Mouse (Mus musculus) heart, embryonic 16.5 days (tissue): Measurements from ENCODE around the gene Krtap7-1. TPM values are rescaled to one million over a fixed set of nuclear protein-coding genes. Genes with fewer than 3 reads are reported as not detected.

ENCODE experiments used
- ATAC-seq: fragments of 200-750 bp; cut with Nextera tagmentation; replicated peaks from 2 replicates; pipeline ENCODE4 v1.8.0; 2017; ENCODE audit warnings: moderate number of reproducible peaks; ENCODE audit not compliant: insufficient read depth, low FRiP score; ENCODE audit errors: extremely low read depth
- H3K27ac ChIP-seq: fragments of 300-500 bp; sonication (generic); 2 replicates; pipeline ENCODE4 v1.5.1; 2014; ENCODE audit warnings: mild to moderate bottlenecking, low read length, control low read depth, moderate library complexity
- H3K27me3 ChIP-seq: fragments of 300-500 bp; sonication (generic); 2 replicates; pipeline ENCODE4 v1.6.1; 2014; ENCODE audit warnings: low read length, mixed read lengths; ENCODE audit not compliant: control insufficient read depth, insufficient read depth
- H3K36me3 ChIP-seq: fragments of 300-500 bp; sonication (generic); 2 replicates; pipeline ENCODE4 v1.6.1; 2014; ENCODE audit not compliant: control insufficient read depth, insufficient read depth
- H3K4me1 ChIP-seq: fragments of 300-500 bp; sonication (generic); 2 replicates; pipeline ENCODE4 v1.6.1; 2014; ENCODE audit warnings: low read length, mixed read lengths; ENCODE audit not compliant: control insufficient read depth, insufficient read depth
- H3K4me2 ChIP-seq: fragments of 300-500 bp; sonication (generic); 2 replicates; pipeline ENCODE4 v1.6.1; 2014; ENCODE audit warnings: low read depth, mild to moderate bottlenecking, control low read depth, low read length
- H3K4me3 ChIP-seq: fragments of 300-500 bp; sonication (generic); 2 replicates; pipeline ENCODE4 v1.5.1; 2014; ENCODE audit warnings: mild to moderate bottlenecking, control low read depth, low read length
- H3K9ac ChIP-seq: fragments of 300-500 bp; sonication (generic); 2 replicates; pipeline ENCODE4 v1.6.1; 2014; ENCODE audit warnings: low read length, control low read depth
- H3K9me3 ChIP-seq: fragments of 300-500 bp; sonication (generic); replicated peaks from 2 replicates; pipeline ENCODE4 v1.6.1; 2016; ENCODE audit warnings: low read length; ENCODE audit not compliant: control insufficient read depth
- WGBS: fragments of 180-500 bp; shearing (Covaris S2); extraction: QIAGEN DNeasy Blood & Tissue Kit; methylation state at CpG from one replicate; pipeline ENCODE4 v1.1.7; 2014; 5-methylcytosine and 5-hydroxymethylcytosine counted together
- polyA plus RNA-seq: library from polyadenylated mRNA; unstranded; fragments of >200 nt; fragmentation: Nextera tagmentation; extraction: Ambion mirVana; gene quantifications from 2 replicates; pipeline ENCODE4 v1.2.1, GENCODE M21; 2015

Krtap7-1 gene
- not detected in 2 replicates for polyA plus RNA-seq

DNA sequence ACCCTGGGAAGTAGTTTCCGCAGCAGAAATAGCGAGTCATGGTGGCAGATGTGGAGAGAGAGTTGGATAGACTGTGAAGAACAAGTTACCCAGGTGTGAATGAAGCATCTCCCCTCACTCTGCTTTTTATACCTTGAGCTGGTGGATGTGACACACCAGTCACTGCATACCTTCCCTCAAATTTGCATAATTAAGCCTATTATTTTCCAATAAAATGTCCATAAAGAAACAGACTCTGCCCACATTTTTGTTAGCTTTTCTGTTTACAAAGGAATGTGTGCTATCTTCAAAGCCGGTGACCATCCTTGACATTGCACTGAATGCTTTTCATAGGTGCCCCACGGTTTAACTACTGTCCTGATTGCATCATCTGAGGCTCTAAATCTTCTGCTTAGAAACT lies at the start of gene Krtap7-1:
Krtap7-1 (minus strand) TSS at position 101 of the 400 bp plus-strand sequence.
- ATAC-seq: no peak
- 78% methylated on average over 4 of the region's 4 CpGs for WGBS
- no peak within 1 kb of the TSS for H3K27ac ChIP-seq

DNA sequence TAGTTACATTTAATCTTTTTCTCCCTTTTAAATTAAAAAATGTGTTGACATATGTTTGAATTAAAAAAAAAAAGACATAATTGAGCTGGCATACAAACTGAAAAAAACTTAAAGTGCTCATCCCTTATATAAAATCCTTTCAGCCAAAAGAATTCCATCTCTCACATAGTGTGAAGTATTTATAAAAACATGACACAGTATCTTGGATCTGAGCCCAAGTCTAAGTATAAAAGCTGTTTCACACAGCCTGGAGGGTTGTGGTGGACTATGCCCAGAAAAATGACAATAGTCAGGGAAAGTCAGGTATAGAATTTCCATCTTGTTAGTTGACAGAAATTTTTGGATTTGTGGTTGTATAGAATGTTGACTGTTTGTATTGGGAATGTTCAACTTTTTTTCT lies 42.2 kb upstream of the Krtap7-1 start:
- no peaks in the 10 kb centered on the region for H3K27me3 ChIP-seq
- H3K4me3 ChIP-seq: no peak overlapping the region
- no peaks in the 10 kb centered on the region for H3K36me3 ChIP-seq
- ATAC-seq: peak; percentile 49; the same call in 1 of the 2 replicates
- no peak overlapping the region for H3K9ac ChIP-seq
- H3K9me3 ChIP-seq: no peaks in the 10 kb centered on the region
- no peak overlapping the region for H3K27ac ChIP-seq
- no peaks in the 10 kb centered on the region for H3K4me1 ChIP-seq
- no peak overlapping the region for H3K4me2 ChIP-seq

More for the DNA sequence above, at the start of gene Krtap7-1:
- Histone ChIP-seq H3K4me1 (no peaks in the 10 kb centered on the region), H3K9ac (no peak within 1 kb of the TSS), H3K4me2 (no peak within 1 kb of the TSS), H3K9me3 (no peaks in the 10 kb centered on the region), H3K4me3 (no peak within 1 kb of the TSS), H3K27me3 (no peaks in the 10 kb centered on the region), H3K36me3 (no peaks in the 10 kb centered on the region)

DNA sequence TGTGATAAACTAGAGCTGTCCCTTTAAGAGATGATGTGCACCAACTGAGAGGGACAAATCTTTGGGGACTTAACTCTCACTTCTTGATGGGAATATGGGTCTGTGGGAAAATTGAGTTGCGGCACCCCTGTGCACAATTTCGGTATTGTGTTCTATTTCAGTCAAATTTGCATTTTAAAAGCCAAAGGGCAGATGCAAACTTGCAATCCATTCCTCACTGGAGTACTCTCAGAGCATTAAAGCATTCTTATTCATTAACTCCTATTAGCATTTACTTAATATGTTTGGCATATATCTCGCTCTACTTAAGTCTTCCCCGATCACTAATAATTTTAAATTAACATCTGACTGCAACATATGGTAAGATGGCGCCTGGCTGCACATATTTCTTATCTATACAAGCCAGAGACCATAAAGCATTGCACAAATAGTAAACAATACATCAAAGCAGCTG lies 29.9 kb upstream of the Krtap7-1 start:
- WGBS: 75% methylated on average over 5 of the region's 5 CpGs
- Histone ChIP-seq H3K27ac (no peak overlapping the region), H3K4me1 (no peaks in the 10 kb centered on the region), H3K27me3 (no peaks in the 10 kb centered on the region), H3K9ac (no peak overlapping the region), H3K9me3 (no peaks in the 10 kb centered on the region), H3K4me3 (no peak overlapping the region), H3K4me2 (no peak overlapping the region), H3K36me3 (no peaks in the 10 kb centered on the region)
- ATAC-seq: no peak

DNA sequence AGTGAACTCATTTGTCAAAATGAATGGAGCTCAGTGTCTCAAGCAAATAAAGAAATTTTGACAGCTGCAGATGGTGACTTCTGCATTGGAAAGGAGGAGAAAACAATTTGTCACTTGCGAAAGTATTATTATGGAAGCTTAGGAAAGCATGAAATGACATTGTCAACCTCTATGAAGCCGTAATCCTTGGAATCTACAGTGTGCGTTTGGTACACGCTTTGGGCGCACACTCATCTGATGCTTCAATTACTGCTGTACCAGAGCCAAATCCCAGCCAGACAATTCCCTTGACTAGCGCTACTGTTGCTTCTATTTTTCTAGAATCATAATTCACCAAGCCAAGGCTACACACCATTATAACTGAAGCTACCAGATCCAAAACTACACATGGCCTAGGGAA lies 29.2 kb upstream of the Krtap7-1 start:
- ATAC-seq: no peak
- 93% methylated on average over 6 of the region's 6 CpGs for WGBS
- Histone ChIP-seq H3K4me1 (no peaks in the 10 kb centered on the region), H3K27ac (no peak overlapping the region), H3K36me3 (no peaks in the 10 kb centered on the region), H3K4me2 (no peak overlapping the region), H3K9me3 (no peaks in the 10 kb centered on the region), H3K9ac (no peak overlapping the region), H3K4me3 (no peak overlapping the region), H3K27me3 (no peaks in the 10 kb centered on the region)

DNA sequence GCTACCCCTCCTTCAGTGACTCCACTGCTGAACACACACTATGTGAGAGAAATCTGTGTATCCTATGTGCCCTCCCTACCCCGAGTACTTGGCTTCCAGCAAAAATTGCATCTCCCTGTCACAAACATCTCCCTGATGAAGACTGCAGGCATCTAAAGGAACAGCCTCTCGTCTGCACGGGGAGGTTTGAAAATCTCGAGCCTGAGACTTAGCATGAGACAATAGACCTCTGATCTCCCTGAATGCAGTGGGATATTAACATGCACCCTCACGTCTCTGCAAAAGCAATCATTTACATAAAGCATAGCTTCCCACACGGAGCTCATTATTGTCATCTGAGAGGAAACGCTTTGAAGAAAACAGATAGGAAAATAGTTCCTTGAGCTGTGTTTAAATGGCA lies 22.4 kb upstream of the Krtap7-1 start:
- WGBS: 53% methylated on average over 7 of the region's 7 CpGs
- no peak overlapping the region for H3K27ac ChIP-seq
- no peak overlapping the region for H3K4me3 ChIP-seq
- no peaks in the 10 kb centered on the region for H3K27me3 ChIP-seq
- H3K36me3 ChIP-seq: no peaks in the 10 kb centered on the region
- no peaks in the 10 kb centered on the region for H3K9me3 ChIP-seq
- H3K4me2 ChIP-seq: no peak overlapping the region
- ATAC-seq: no peak
- H3K4me1 ChIP-seq: no peaks in the 10 kb centered on the region
- H3K9ac ChIP-seq: no peak overlapping the region

DNA sequence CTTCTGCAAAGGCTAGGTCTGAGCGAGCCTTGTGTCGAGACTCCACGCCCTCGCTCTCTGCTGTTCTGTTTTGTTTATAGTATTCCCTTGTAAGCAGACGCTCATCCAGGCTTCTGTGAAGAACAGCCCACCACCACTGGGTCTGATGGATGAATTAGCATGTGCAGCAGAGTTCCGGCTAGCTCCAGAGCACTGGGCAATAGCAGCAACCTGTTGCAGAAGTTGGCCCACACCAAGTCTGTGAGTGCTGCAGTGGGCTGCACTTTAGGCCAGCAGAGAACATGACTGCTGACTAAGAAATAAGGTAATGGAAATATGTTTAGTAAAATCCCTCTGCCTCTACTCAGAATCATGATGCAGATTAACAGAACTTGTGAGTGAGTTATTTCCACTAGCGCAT lies 21.7 kb upstream of the Krtap7-1 start:
- 71% methylated on average over 7 of the region's 7 CpGs for WGBS

DNA sequence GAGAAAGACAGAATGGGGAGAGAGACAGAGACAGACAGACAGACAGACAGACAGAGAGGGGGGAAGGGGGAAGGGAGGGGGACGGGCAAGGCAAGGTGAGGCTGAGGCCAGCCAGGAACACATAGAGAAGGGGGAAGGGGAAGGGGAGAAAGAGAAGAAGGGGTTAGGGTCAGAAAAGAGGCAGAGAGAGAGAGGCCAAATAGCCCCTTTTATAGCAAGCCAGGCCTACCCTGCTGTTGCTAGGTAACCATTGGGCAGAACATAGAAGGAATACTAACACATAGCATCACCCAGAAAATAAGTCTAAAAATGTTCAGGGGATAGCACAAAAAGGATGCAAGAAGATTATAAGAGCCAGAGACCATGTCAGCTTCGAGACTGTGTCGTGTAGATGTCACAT lies 20.3 kb upstream of the Krtap7-1 start:
- H3K9me3 ChIP-seq: no peaks in the 10 kb centered on the region
- H3K27me3 ChIP-seq: no peaks in the 10 kb centered on the region
- ATAC-seq: no peak
- H3K4me2 ChIP-seq: no peak overlapping the region
- H3K4me3 ChIP-seq: no peak overlapping the region
- 81% methylated on average over 3 of the region's 3 CpGs for WGBS
- no peaks in the 10 kb centered on the region for H3K4me1 ChIP-seq
- H3K9ac ChIP-seq: no peak overlapping the region
- no peak overlapping the region for H3K27ac ChIP-seq
- H3K36me3 ChIP-seq: no peaks in the 10 kb centered on the region

More for the DNA sequence above, 21.7 kb upstream of the Krtap7-1 start:
- ATAC-seq: no peak
- Histone ChIP-seq H3K9ac (no peak overlapping the region), H3K4me1 (no peaks in the 10 kb centered on the region), H3K4me2 (no peak overlapping the region), H3K9me3 (no peaks in the 10 kb centered on the region), H3K4me3 (no peak overlapping the region), H3K36me3 (no peaks in the 10 kb centered on the region), H3K27me3 (no peaks in the 10 kb centered on the region), H3K27ac (no peak overlapping the region)

DNA sequence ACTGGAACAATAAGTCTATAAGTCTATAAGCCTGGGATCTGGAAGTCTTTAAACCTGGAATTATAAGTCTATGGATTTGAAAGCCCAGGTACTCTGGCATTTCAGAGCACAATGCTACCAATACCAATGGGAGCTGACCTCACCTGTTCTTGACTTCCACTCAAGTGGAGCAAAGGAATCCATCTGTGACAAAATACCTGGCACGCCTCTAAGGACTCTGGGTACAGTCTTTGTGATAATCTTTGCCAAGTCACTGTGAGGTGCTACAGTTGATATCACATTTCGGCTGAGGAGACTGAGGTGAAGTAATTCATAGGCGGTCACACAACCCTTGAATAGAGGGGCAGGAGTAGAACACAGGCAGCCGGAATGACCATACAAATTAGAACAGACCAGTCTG lies 12.9 kb upstream of the Krtap7-1 start:
- H3K4me3 ChIP-seq: no peak overlapping the region
- no peaks in the 10 kb centered on the region for H3K27me3 ChIP-seq
- H3K4me2 ChIP-seq: no peak overlapping the region
- WGBS: 88% methylated on average over 4 of the region's 4 CpGs
- no peaks in the 10 kb centered on the region for H3K9me3 ChIP-seq
- no peak overlapping the region for H3K27ac ChIP-seq
- ATAC-seq: no peak
- no peaks in the 10 kb centered on the region for H3K36me3 ChIP-seq
- no peak overlapping the region for H3K9ac ChIP-seq
- H3K4me1 ChIP-seq: no peaks in the 10 kb centered on the region

DNA sequence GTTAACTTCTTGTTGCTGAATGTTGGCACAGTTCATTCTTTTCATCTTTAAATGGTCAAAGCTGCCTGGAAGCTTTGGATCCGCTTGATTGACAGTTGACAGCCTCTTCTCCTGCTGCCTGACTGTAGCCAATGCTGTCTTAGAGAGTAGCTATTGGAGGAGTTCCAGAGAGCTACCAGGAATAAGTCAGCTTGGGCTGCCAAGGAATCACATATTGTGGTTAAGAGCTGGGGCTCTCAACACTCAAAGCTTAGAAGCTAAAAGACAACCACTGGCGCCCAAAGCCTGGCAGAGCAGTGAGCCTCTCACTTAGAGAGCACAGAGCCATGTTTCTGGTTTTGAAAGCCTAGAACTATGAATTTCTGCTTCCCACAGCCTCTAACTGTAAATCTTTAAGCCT lies 12.4 kb upstream of the Krtap7-1 start:
- H3K4me3 ChIP-seq: no peak overlapping the region
- ATAC-seq: no peak; the same call in 1 of the 2 replicates
- H3K36me3 ChIP-seq: no peaks in the 10 kb centered on the region
- H3K9me3 ChIP-seq: no peaks in the 10 kb centered on the region
- H3K9ac ChIP-seq: no peak overlapping the region
- H3K27ac ChIP-seq: no peak overlapping the region
- 71% methylated on average over 2 of the region's 2 CpGs for WGBS
- H3K4me1 ChIP-seq: no peaks in the 10 kb centered on the region
- no peaks in the 10 kb centered on the region for H3K27me3 ChIP-seq
- H3K4me2 ChIP-seq: no peak overlapping the region

DNA sequence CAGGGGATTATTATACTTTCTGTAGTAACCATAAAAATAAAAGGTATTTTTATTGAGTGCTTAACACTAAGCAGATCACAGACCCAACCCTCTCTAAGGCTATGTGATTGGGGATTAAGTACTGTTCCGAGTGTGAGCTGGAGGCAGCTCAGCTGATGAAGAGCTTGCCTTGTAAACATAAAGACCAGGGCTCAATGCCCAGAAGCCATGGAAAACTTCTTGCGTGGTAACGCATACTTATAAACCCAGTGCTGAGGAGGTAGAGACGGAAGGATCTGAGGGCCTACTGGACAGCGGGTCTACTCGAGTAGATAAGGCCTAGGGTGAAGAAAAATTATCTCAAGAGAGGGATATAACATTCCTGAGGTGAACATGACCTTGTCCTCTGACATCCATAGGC lies 12.0 kb upstream of the Krtap7-1 start:
- Histone ChIP-seq H3K9ac (no peak overlapping the region), H3K4me1 (no peaks in the 10 kb centered on the region), H3K4me3 (no peak overlapping the region), H3K9me3 (no peaks in the 10 kb centered on the region), H3K27me3 (no peaks in the 10 kb centered on the region), H3K4me2 (no peak overlapping the region), H3K27ac (no peak overlapping the region), H3K36me3 (no peaks in the 10 kb centered on the region)
- no peak for ATAC-seq
- 53% methylated on average over 6 of the region's 6 CpGs for WGBS
